Mouse (Mus musculus) retina, embryonic 14.5 days (tissue): ENCODE data around the gene Ell2.

Experiments
- DNase-seq: peaks from one replicate; pipeline ENCODE4 v3.0.0-alpha.2; 2015; ENCODE audit warnings: low spot score

Gene Ell2

DNA sequence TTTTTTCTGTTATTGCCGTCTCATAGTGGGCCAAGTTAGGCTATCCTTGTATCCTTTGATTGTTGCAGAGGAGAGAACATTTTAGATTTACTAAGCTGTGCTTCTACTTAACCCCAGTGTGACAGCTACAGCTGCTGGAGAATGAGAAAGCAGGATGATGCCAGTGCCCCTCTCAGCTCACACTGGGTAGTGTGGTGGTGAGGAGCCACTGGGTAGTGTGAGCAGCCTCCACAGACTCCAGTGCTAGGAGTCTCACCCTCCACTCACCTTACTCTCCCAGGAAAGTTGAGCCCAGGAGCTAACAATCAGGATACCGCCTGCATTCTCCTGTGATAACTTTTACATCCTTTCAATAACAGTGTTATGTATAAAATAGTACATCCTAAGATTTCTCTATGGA, 60.4 kb downstream of the Ell2 start:
- no peak for DNase-seq

DNA sequence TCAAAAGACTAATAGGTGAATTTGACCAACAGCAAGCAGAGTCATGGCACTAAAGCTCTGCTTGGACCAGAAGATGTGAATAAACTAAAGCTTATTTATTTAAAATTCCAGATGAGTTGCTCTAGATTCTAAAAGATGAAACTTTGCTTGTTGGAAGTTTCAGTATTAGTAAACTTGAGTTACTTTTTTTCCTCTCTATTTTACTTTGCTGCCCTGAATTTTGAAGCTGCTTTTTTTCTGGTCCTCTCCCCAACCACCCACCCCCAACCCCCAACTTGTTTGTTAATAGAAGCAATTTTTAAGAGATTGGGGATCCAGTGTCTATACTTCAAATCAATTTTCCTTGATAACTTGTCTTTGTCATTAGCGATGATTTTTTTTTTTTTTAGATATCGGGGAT, 64.2 kb downstream of the Ell2 start:
- DNase-seq: no peak

DNA sequence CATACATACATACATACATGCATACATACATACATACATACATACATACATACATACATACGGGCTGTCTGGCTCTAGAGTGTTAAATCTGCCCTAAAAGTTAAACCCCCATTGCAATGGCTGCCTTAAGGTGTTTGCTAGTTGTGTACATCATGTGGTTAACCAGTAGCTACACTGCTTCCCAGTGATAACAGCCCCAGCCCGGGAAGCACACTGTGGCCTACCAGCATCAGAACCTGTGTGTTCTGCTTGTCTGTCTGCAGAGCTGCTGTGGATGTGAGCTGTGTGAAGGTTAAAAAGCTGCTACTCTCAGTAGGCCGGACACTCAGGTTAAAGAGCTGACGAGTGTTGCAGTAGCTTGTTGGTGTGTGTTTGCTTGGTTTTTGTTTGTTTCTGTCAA, 64.8 kb downstream of the Ell2 start:
- no peak for DNase-seq

DNA sequence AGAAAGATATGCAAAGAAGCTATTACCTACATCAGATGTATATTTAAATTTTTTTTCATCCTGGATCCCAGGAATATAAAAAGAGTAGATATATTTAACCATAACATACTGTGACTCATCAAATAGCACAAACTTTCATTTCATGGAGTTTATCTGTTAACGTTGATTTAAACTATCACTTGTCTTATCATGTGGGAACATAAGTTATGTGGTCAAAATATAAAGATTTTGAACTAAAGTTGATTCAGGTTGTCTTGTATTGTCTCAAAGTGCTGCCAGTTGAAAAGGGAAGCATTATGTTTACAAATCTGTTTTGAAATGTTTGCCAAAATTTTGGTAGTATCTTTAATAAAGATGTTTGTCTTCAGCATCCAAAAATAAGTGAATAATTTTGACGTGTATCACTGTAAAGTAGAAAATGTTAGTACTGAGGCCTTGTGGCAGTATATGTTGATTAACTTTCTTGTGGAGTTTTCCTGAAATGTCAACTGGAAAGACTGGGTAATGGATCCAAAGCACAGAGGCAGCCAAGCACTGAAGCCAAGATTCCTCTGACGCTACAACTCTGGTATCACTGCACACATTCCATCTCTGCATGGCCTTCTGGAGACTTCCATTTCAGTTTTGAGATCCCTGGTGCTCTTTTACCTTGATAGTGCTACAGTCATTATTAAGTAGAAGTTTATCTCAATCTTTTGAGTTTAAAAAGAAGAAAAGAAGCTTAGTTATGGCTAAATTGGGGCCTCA, 65.6 kb downstream of the Ell2 start:
- no peak for DNase-seq

DNA sequence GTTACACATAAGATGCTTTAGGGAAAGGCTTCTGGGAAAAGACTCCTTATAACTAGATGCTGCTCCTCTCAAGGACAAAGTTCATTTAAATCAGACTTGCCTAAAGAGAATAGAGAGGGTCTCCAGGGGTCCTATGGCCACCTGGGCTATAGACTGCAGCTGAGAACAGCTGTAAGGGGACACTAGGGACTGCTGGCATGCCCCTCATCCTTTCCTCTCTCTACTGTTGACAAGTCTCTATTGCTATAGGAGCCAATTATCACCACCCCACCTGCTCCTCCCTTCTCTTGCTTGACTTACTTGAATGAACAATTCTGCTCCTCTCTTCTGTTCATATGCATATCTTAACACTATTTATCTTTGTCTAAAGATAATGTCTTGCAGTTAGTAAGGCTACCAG, 69.4 kb downstream of the Ell2 start:
- no peak for DNase-seq

DNA sequence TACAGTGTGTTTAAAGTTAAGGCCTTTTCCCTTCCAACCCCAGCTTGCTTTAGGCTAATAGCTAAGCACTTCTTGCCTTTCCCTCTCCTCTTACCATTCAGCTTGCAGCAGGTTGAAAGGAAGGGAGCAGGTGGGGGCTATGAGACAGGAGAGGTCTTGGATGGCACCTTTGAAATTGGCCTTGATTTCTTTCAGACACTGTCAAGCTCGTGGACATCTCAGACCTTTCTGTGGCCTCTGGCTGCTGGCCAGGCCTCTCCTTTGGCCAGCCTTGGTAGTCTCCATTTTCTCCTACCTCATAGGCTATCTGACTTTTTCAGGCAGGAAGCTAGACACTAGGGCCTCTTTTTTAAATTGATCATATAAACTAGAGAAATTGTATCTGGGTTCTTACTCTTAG, 70.1 kb downstream of the Ell2 start:
- no peak for DNase-seq

DNA sequence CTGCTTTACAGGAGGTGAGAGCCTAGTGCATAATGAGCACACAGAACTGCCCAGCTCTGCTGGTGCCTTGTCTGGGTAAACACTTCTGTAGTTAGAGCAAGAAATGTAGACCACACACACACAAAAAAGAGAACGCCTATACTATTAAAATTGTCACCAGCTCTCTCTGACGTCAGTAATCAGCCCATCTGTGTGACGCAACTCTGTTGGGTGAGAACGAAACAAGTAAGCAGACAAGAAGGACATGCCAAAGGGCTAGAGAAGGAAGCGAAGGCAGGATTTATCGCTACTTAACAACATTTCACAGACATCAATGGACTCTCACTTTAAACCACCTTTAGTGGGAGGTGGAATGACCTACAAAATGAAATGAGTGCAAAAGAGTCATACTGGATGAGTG, 71.6 kb downstream of the Ell2 start:
- no peak for DNase-seq

DNA sequence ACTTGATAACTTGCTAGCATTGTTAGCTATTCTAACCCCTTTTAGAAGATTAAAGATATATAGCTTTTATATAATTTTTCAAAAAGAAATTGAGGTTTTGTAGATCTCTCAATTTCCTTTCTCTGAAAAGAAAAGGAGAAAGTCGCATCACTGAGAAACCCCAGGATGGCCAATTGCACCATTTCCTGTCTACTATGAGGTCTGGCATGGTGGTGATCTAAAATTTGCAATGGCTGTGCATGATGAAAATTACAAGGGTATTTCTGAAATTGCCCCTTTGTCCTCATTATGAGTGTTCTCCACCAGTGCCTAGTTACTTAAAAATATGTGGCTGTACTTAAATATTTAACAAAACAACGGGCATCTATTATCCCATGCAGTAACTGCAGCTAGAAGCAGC, 72.6 kb downstream of the Ell2 start:
- DNase-seq: no peak

DNA sequence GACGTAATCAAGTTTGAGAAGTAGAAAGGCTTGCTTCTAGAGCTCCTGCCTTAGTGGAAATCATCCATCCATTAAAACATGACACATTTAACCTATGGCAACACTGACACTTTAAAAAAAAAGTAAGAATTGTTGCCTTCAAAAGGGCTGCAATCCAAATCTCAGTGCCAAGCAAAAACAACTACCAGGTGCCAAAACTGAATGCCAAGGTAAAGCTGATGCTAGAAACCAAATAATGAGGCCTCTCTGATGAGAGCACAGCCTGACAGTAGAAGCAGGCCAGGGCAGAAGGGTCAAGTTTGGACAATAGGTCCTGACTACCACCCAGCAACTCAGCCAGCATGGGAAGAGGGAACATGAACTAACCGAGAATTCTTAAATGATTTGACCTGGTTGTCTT, 73.5 kb downstream of the Ell2 start:
- peak; percentile 16 for DNase-seq

DNA sequence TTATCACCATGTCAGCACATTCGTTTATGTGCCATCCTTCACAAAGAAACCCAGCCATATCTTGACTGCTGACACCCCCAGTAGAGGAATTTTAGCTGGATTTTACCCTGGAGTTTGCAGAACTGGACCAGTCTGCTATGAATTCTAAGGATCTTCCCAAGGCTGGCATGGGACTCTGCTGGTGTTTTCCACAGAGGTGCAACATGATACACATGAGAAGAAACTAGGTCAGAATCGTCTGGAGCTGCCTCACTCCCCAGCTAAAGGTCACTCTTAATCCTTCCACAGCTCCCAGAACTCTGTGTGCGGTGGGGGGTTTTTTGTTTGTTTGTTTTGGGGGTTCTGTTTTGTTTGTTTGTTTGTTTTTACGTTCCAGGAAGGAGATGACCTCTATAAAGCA, 79.2 kb downstream of the Ell2 start:
- DNase-seq: no peak

DNA sequence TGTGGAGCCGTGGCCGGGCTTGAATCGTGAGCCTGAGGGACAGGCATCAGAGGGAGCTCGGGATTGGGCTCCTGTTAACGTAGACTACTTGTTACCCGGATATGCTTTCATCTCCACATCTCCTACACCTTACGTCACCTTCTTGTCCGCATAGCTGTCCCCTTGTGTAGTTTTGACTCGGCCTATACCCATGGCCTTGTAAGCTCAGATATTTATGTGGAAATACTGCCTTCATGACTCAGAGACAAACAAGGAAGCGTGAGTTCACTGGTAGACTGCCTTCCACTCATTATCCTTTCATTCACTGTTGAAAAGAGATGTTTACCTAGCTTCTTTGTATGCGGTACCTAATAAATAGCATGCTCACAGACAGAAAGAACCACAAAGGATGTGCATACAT, 79.7 kb downstream of the Ell2 start:
- no peak for DNase-seq

DNA sequence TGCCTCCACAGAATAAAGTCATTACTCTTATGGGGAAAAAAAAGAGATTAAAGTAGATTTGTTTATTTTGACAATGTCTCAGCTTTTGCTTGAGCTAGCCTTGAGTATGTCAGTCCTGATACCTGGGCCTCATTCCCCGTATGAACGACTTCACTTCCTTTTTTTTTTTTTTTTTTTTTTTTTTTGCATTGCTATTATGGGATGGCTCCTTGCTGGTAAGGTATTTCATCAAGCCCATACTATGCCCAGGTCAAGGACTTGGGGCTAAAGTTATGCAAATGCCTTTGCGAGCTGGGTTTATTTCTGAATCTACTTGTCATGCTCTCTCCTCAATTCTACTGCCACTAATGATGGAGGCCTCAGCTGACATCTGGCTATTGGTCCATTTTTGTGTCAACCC, 80.8 kb downstream of the Ell2 start:
- no peak for DNase-seq

DNA sequence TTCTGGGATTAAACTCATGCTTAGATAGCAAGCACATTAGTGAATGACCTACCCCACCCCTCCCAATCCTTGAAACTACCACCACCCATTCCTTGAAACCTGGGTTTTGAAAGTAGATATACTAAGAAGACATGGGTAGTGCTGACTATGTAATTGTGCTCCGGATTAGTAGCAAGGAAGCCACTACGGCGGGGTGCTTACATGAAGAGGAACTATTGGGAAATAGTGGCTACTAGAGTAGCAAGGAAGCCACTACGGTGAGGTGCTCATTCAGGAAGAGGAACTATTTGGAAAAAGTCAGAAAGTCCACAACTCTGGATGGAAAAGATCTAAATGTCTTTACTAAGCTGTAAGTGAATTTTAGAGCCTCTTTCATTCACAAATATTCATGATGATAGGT, 81.6 kb downstream of the Ell2 start:
- DNase-seq: no peak

DNA sequence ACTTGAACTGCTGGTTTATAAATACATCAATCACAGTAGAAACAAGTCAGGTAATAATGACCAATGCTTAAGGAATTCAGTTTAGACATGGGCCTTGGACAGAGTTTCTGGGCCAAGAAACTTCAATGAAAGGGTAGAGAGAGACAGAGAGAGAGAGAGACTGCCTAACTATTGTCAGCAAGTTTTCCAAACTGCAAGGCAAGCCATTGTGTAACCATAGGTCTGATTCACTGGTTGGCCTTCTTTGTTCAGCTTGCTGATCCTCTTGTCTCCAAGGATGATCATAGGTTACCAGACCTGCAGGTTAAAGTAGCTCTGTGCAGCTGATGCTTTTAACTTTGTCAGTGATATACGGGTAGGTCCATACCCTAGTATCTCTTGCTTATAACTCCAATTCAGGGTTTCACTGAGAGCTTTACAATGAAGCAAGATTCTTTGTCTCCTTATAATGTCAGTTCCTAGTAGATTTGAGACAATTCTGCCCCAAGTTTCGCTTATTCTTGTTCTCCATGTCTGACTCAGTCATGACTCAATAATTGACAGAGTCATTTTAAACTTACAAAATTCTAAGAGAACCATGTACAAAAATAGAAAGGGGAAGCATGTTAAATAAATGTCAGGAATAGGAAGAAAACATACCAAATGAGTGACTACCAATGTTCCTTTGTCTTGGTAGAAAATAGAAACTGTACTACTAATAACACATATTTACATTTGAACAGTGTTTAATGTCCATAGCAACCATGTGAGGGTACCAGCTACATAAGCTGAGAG, 82.7 kb downstream of the Ell2 start:
- no peak for DNase-seq

DNA sequence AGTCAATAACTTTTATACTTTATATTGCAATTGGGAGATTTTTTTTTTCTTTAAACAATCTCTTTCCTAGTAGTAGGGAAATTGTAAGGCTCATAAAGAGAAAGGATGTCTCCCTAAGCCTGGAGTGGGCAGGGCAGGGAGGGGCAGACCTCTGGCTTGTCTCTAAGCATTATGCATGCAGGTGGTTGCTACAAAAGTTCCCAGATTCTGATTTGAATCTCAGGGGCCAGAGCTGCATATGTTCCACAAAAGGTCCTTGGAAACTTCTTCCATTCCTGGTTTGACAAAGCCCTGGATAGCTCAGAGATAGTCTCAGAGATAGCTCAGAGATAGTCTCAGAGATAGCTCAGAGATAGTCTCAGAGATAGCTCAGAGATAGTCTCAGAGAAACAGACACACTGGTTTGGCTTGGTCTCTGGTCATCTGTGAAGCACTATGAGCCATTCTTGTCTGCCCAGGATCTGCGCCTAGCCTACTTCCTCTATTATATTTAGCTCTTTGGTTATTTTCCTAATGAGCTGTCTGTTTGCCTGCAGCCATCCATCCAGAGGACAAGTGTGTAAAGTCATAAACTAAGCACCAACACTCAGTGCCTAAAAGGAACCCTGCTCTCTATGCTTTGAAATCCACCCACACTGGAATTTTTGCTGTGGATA, 84.1 kb downstream of the Ell2 start:
- no peak for DNase-seq

DNA sequence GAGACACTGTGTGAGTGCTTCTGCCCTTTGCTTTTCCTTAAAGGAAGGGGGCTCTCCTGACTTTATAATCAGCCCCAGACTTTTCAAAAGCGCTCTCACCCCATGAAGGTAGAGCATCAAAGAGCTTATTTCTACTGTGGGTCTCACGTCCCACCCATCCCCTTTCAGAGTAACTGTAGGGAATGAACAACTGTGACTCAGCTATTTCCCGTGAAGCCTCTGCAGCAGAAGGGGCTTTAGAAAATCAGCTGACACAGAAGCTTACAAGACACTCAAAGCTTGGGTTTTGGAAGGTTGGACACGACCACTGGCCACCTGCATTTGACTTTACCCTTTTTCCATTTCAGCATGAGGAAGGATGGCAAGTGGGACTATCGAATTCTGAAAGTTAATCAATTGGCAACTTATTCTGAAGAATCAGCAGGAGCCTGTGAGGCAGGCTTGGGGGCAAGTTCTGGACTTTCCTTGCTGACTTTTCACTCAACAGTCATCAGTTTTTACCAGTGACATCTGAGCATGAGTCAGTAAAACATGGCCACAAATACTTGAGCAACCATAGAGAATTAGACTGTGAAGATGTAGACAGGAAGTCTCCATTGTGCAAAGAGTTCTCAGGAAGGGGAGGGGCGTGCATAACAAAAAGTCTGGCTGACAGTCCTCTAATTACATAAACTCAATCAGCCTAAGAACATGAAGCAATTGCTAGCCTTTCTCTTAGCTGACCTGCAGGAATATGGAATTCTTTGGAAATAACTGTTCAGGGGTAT, 87.5 kb downstream of the Ell2 start:
- DNase-seq: no peak

DNA sequence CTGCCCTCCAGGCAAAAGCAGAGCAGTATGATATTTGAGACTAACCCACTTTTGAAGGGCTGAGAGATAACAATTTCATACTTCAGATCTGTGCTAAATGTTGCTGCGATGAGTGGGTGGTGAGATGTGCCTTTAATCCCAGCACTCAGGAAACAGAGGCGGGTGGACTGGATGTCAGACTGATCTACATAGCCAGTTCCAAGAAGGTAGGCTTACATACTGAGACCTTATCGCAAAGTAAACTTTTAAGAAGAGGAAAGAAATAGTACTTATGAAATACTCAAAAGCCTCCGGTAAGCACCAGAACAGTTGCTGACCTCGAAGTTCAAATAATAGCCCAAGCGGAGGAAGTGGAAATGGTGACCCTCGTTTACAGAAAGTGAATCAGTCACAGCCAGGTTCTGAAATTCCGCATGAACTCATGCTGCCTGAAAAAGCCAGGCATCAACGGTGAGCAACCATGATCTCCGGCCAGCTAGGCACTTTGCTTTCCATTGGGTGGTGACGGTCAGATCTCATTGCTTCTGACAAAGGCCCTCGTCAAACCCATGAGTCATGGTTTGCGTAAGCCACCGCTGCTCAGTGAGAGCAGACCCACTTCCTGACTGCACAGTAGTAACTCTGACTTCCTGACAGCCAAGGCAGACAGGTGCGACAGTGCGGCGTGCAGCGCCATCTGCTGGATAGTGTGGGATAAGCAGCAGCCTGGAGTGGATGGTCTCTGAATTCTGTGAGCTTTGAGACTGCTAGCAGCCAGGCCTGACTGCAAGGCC, 91.0 kb downstream of the Ell2 start:
- peak; percentile 92 for DNase-seq

DNA sequence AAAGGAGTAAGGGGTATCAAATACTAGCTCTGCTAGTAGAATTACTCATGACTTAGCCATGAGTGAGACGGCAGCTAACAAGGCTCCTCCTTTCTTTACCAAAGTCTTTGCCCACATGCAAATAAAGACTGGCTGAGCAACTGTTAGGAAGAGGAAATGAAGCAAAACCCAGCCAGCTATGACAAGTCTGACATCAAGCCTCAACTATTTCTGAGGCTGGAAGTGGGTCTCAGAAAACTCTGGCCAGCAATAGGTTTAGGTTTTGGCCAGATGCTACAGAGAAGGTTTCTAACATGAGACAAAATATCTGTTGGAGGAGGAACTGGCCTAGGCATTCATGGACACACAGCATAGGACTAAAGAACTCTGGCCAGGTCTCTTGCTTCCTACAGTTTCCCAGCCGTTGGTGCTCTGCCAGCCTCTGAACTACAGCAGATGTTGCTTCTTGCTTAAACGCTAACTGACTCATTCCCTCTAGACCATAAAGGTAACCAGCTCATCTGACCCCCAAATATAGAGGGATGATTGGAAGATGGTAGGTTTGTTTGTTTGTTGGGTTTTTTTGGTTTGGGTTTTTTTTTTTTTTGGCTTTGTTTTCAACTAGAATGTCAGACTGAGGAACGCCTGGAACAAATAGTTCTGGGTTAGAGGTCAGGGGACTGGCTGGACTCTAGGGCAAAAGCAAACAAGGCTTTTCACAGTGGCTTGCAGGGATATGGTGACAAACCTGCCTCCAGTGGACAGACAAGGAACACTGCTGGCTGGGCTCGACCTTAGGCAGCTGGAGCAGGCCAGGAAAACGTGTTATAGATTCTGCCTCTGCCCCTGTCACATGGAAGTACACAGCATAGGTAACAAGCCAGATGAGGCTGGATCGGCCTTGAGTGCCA, 92.1 kb downstream of the Ell2 start:
- DNase-seq: no peak

DNA sequence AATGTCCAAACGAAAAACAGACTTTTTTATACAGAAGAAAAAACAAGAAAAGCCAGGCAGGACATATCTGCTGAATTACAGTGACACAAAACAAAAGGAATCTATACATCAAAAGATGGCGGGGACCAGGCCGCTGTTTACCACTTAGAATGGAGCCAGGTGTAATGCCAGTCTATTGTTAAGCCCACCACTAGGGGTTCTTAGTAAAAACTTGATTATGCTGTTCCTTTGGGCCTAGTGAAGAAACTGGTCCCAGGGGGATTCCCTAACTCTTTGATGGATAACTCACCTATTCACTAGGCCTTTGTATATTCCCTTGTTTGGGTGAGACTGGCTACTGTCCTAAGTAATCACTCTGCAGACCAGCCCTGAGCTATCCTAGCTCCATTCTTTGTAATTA, 92.9 kb downstream of the Ell2 start:
- no peak for DNase-seq

DNA sequence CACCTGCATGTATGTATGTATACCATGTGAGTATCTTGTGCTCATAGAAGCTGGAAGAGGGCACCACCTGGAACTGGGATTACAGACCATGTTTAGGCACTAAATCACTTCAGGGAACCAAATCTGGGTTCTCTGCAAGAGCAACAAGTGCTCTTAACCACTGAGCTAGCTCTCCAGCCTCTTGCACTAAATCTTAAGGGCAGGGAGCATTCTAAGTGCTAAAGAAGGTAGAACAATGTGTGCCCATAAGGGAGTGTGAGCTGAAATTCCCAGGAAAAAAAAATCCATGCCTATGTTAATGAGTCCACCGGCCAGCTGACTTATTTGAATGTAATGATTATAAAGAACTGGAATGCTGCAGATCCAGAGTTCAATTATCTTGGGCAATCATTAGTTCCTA, 101.4 kb downstream of the Ell2 start:
- no peak for DNase-seq

DNA sequence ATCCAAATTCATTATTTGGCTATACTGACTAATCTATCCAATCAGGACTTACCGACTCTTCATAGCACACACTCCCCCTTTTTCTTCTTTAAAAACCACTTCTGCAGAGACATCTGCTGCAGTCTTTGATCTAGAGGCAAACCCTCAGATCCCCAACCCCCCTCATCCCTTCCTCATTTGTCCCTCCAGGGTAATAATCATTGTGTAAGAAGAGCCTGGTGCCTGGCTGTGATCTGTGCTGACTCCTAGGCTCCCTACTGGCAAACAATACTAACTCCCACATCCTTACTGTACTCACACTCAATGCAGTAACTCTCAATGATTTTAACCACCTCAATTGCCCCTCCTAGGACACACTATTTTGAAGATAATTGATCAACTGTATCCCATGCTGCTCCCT, 103.4 kb downstream of the Ell2 start:
- no peak for DNase-seq
